Mouse (Mus musculus): ENCODE data around the gene R3hdm2.

R3hdm2 gene

DNA sequence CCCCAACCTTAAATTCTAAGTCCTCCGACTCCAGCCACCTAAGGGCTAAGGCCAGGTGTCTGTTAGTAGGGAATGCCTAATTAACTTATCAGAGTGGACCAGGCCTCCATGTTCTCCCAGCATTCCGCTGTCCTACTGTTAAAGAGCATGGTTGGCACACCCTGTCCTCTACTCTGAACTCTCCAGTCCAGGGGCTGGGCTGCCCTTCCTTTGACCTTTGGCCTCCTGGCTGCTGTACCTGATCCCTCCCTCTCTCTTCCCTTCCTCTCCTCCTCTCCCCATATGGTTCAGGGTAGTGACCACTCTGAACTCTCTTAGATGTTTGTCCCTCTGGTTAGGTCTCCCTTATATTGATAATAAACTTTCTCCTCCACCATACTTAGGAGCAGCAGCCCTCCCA lies 45.7 kb downstream of the R3hdm2 start:
- DNase-seq = no peak

DNA sequence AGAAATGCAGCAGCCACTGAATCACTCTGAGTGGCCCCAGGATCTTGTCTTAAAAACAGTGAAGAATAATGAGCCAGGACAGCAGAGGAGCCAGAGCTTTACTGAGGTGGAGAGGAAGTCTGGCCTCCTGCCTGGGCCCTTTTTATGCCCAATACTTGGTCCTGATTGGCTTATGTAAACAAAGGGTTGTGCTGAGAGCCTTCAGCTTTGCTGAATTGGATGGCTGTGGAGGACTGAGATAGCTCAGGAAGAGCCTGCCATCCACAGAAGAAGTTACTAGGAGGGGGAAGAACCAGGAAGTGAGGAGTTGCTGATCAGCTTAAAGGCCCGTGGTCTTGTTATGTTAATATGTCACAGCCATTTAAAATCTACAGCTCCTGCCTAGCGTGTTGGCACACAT lies 46.5 kb downstream of the R3hdm2 start:
- DNase-seq = no peak

DNA sequence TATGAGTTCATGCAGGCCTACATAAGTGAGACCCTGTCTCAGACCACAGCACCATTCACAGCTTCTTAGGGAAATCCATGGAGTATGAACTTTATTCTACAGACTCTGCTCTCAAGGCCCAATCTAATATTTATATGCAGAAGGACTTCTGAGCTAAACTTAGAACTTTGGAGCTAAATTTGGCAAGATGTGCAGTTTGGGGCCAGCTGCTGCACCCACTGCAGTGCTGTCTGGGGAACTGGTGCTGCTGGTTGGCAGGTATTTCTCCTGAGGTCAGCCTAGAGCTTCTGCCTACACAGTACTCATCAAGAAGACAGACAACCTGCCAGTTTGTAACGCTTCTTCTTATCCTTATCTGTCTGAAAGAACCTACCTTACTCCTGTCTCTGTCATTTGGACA lies 47.0 kb downstream of the R3hdm2 start:
- no peak for DNase-seq

DNA sequence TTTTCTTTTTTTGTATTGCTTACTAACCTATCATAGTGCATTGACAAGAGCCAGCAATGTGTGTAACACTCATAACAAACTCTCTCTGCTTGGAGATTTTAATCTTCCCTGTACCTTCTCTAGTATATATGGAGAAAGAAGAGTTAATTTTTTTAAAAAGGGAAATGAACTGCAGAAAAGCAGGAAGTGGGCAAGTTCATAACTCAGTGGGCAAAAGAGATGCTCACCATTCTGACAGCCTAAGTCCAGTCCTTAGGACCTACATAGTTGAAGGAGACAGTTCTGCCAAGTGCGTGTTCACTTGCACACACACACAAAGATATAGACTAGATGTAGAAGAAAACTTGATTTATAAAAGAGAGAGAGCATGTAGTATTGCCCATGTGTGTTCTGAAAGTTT lies 47.9 kb downstream of the R3hdm2 start:
- no peak for DNase-seq

DNA sequence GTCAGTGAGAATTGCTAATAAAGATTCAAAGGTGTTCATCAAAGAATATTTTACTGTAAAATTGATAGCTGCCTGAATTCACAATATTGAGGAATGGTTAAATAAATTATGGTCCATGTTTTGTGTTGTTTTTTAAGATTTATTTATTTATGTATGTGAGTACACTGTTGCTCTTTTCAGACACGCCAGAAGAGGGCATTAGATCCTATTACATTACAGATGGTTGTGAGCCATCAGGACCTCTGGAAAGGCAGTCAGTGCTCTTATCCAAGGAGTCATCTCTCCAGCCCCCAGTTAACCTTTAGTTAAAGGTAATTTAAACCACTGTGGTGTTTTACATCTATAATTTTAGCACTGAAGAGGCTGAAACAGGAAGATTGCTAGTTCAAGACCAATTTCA lies 49.4 kb downstream of the R3hdm2 start:
- no peak for DNase-seq

DNA sequence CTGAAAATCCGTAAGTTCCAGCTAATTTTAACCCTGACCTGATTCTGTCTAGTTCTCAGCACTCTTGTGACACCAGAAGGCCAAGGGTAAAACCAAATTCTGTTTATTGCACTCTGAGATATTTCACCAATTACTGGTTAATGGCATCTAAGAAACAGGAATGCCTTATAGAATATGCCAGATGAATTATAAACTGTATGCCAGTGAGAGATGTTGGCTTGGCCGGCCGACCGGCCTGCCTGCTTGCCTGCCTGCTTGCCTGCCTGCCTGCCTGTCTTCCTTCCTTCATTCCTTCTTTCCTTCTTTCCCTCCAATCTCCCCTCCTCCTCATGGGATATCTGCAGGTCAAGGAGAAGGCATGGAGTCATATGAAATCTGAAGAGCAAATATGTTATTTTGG lies 52.3 kb downstream of the R3hdm2 start:
- no peak for DNase-seq

DNA sequence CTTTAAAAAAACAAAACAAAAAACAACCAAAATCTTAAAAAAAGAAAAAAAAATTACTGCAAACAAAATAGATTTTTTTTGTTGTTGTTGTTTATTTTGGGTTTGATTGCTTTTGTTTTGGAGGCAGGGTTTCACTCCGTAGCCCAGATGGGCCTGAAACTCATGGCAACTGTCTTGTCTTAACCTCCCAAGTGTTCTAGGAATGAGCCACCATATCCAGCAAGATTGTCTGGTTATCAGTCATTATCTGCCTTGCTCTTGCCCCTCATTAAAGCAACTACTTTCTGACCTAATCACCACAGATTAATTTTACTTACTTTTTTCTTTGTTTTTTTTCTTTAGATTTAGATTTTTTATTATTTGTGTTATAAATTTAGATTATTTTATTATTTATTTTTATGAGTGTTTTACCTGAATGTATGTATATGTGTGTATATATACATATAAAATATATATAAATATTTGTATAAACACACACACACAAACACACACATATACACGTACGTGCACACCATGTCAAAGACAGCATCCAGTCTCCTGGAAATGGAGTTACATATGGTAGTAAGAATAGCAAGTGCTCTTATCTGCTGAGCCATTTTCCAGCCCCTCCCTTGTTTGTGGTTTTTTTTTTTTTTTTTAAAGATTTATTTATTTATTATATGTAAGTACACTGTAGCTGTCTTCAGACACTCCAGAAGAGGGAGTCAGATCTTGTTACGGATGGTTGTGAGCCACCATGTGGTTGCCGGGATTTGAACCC lies 57.4 kb downstream of the R3hdm2 start:
- DNase-seq = no peak

DNA sequence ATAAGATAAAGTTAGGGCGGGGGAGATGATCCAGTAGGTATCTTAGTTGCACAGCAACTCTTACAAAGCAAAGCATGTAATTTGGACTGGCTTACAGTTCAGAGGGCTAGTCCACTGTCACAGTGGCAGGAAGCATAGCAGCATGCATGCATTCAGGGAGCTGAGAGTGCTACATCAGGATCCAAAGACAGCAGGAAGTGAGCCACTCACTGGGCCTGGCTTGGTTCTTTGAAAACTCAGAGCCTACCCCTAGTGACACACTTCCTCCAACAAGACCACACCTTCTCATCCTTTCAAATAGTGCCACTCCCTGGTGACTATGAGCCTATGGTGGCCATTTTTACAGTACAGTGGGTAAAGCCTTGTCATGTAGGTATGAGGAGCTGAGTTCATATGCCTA lies 73.6 kb downstream of the R3hdm2 start:
- no peak for DNase-seq

DNA sequence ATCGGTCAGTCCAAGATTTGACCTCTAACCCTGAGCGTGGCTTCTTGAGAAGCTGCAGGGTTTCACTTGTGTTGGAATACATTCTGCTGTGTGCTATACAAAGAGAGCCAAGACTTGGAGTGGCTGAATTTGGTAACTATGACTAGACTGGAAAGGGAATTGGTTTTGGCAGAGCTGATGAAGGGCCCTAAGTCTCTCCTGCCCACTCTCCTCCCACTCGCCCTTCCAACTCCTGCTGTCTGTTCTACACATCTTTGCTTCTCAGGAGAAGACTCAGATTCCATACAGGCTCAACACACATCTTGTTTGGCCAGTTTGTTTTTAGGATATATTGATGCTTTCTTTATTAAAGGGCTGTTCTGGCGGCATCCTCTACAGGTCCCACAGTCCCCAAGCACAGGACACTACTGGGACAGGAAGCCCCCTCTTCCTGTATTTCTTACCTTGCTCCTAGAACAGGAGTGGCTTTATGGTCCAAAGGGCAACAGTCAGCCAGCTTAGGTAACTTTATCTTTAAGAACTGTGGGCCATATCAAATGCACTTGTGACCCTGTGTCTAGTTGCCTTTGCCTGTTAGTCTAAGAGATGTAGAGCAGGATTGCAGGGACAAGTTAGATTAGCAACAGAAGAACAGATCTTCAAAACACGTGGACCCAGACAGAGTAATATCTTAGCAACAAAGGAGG lies 82.4 kb downstream of the R3hdm2 start:
- no peak for DNase-seq

DNA sequence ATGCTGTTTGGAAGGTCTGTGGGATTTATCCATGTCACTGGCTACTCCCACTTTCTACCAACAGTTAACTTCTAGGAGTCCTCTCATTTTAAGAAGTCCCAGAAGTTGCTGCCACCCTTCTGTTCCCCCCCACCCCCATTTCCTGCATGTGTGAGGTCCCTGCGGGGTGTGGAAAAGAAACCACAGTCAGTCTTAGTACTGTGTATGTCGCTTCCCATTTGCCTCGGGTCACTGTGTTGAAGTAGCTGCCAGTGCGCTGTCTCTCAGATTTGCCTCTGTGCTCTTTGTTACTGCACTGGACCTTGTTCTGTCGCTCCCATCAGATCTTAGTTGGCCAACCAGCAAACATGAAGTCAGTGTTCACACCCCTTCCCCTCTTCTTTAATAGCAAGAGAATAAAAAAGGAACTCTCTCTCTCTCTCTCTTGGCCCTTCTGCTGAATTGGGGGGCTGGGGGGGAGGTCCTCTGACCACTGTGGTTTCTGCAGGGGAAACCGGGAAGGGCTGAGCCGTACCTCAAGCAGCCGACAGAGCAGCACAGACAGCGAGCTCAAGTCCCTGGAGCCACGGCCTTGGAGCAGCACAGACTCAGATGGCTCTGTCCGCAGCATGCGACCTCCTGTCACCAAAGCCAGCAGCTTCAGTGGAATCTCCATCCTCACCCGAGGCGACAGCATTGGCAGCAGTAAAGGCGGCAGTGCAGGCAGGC lies 91.3 kb downstream of the R3hdm2 start:
- no peak for DNase-seq

DNA sequence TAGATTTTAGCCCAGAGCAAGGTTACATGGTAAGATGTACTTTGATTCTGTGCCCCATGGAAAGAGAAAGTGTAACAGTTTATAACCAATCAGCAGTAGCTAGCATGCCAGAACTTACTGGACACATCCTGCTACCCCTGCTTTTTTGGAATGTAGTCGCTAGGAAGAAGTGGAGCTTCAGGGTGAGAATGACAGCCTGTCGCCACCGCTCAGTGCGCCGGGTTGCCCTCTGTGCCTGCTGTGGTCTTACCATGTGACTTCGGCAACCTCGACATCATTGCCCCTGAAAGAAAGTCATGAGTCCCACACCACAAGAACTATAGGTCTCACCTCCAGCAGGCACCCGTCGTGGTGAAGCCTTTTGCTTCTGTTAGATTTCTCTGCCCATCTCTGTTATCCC lies 92.6 kb downstream of the R3hdm2 start:
- DNase-seq = no peak

DNA sequence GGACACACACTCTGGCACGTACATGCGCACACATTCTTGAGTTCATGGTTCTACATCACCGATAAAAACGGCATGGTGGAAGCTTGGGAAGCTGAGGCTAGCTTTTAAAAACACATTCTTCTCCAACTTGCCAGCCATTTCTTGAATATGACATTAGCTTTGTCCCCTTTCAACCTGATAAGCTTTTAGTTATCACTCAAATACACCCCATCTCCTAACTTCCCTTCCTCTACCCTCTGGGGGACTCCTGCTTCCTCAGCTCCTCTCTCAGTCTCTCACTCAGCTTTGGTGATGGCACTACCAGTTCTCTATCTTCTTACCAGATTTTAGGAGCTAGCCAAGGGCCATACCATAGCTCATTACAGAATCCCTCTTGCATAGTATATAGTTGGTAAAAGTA lies 95.0 kb downstream of the R3hdm2 start:
- no peak for DNase-seq

DNA sequence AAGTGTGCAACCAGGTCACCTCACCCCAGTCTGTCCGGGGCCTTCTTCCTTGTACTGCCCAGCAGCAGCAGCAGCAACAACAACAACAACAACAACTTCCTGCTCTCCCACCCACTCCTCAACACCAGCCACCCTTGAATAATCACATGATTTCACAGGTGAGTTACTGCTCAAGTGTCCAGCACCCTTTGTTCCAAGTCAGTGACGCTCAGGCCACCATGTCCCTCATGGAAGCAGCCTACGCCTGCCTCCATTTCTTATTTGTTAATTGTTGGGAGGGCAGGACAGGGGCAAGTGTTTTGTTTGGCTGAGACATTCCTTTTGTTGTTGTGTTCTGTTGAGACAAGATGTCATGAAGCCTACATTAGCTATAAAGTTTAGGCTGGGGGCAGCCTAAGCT lies 96.4 kb downstream of the R3hdm2 start:
- no peak for DNase-seq

DNA sequence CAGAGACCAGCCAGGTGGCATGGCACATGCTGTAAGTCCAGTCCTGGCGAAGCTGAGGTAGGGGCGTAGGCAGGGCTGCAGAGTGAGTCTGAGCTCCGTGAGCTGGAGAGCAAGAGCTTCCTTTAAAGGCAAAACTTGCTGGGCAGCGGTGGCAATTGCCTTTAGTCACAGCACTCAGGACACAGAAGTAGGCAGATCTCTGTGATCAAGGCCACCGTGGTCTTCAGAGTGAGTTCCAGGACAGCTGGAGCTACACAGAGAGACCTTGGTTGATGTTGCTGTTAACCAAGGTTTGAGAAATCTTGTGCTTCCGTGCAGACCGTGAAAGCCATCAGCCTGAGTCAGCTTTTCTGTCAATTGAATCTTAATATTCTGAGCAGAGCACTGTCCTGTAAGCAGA lies 97.2 kb downstream of the R3hdm2 start:
- no peak for DNase-seq

DNA sequence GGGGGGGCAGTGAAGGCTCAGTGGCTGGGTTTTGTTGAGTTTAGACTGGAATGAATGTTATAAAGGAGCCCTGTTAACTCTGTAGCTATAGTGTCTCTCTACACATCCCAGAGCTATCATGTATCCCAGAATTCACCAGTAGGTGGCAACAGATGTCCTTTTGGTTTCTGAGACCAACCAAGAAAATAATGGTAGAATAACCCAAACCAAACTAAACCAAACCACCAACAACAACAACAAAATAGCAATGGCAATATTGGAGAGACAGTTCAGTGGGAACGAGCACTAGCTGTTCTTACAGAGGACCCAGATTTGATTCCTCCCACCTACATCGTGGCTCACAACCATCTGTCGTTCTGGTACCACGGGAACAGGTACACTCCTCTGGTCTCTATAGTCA lies 99.0 kb downstream of the R3hdm2 start:
- DNase-seq = no peak

DNA sequence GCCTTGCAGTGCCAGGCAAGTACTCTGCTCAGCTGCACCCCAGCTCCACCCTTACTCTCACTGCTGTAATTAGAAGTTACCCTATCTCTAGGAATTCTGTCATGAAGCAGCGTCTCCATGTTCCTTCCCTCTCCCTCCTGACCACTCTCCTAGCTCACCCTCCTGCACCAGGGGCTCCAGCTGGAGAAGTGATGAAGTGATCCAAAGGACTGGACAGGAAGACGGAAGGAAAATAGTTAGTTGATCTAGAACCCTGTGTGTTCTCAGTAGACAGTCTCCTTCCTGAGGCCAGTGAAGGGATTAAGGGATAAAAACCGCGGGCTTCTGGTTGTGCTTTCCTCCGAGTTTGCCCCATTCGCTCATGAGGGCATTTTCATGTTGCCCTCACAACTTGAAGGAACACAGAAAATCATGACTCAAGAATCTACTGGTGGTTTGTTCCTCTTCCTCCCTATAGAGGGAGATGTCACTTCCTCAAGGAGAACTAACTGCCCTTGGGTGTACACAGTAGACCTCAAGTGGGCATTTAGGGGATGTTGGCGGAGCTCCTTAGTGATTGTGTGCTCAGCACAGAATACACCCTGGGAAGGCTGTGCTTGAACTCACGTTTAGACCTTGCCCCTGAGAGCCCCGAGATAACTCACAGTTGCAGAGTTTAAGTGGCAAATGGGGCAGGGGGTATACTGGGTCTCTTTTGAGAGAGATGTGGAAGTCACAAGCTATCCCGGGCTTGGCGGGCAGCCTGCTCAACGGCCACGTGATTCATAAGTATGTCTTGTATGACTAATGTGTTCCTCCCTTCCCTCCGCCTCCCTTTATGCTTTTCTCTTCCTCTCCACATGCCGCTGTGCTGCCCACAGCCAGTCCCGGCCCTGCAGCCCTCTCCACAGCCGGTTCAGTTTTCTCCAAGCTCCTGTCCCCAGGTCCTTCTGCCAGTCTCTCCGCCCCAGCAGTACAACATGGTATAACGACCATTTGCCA lies 101.0 kb downstream of the R3hdm2 start:
- DNase-seq = peak; percentile 44

DNA sequence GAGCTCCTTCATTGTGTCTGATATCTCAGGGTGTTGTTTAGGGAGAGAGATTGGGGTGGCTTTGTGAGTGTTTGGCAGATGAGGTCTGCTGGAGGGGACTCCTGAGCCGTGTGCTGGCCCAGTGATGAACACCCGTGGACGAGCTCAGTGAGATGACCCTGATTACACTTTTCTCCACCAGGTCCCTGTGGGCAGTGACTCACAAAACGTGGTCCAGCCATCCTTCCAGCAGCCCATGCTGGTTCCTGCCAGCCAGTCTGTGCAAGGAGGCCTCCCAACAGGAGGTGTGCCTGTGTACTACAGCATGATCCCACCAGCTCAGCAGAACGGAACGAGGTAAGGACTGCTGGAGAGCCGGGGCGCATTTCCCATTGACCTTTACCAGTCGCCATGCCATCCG lies 105.1 kb downstream of the R3hdm2 start:
- DNase-seq = no peak

DNA sequence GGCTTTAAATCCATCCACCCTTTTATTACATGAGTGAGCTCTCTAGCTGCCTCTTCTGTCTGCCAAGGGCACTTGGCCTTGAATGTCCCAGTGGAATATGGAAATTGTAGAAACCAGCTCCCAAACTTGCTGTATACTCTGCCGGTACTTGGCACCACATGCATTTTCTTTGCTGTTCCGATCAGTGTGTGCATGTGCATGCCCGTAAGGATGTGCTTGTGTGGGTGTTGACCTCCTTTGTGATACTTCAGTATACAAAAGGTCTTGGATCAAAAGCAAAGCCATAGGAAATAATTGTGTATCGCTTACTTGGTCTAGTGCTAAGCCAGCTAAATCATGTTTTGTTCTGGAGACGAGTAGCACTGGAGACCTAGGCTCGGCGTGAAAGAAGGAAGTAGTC lies 108.7 kb downstream of the R3hdm2 start:
- DNase-seq = no peak

DNA sequence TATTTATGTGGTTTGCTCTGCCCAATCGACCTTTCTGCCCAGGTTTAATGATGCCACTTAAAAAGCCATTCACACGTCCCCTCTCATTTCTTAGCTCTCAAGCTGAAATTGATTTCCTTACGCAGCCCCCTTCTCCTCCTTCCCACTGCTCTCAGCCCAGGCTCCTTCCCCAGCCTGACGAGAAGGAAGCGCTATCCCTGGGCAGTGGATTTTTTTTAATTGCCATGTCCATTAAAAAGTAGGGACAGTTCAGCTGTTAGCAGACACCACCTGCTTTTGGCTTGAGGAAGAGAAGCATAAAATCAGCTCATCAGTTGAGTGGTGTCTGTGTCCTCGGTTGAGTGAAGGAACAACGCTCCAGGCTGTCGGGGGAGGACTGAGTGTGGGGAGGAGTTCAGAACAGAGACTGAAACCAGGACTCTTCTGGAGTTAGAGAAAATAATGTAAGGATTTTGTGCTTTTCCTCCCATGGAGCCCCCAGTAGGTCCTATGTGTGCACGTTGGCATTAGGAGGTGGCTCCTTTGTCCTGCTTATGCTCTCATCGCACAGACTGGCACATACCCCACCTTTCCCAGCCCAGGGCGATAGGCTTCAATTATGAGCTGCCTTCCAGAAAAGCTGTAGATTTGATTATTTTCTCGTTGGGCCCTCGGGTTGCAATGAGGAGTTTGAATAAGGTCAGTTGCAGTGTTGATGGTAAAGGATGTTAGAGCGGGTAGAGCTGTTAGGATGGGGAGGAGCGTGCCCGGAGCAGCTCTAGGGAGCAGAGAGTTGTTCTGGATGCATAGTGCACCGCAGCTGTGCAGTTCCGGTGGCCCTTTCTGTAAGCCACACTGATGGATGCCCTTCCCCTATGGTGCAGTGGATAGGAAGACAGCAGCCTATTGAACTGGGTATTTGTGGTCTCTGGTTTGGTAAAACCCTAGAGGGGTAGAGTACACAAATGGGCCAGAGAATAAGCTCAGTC lies 110.3 kb downstream of the R3hdm2 start:
- no peak for DNase-seq

DNA sequence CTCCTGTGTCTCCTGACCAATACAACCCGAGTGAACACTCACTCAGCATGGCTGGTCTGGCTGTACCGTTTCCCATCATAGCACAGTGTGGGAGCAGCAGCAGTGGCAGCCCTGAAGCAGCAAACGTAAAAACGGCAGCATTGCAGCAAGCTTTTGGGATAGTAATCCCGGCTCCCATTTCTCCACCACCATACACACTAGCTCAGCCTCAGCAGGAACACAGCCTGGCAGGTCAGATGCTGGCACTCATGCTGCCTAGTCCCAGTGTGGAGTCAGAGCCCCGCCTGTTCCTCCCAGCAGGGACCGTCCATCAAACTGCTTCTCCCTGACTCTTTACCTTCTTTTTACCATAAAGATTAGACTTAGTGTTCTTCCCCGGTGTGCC lies 111.0 kb downstream of the R3hdm2 start:
- no peak for DNase-seq

DNA sequence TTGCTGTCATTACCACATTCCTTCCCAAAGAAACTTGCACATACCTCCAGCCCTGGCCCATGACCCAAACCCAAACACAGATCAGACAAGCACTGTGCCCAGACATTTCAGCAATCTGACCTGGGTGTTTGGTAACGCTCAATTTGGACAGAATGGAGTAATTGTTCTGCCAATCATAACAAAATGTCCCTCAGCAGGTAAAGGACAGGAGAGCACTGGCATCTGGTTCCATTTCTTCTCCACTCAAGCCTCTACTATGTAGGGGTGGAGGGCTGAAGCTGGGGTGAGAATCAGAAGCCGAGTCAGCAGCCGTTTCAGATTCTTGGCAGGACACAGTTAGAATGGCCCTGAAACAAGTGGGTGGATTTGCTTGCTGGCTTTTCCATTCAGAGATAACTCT lies 112.0 kb downstream of the R3hdm2 start:
- no peak for DNase-seq

DNA sequence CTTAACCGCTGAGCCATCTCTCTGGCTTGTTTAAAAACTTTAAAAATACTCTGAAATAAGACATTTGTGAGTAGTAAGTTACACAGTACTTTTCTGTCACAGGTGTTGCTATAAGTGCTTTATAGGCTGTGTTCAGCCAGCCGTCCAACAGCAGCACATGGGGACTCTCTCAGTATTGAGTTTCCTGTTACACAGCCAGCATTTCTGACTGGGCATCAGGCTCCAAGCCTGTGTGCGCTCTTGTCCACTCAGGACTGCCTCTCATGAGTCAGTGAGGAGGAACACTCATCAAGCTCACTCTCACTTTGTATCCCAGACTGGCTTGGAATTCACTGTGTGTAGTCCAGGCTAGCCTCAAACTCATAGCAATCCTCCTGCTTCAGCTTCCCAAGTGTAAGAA lies 116.0 kb downstream of the R3hdm2 start:
- DNase-seq = no peak
